Mouse (Mus musculus) C2C12 (cell line): ENCODE results near the gene Dab2.

ENCODE experiments used
- CEBPB ChIP-seq: IDR thresholded peaks from one replicate; pipeline ENCODE4 v1.6.1; 2011; ENCODE audit warnings: low read depth, mild to moderate bottlenecking, control low read depth, moderate library complexity
- CTCF ChIP-seq: IDR thresholded peaks from one replicate; pipeline ENCODE4 v1.5.1; 2011; ENCODE audit not compliant: control insufficient read depth, insufficient read depth, insufficient read length
- MAX ChIP-seq: IDR thresholded peaks from one replicate; pipeline ENCODE4 v1.6.1; 2011; ENCODE audit warnings: mild to moderate bottlenecking, control low read depth
- USF1 ChIP-seq: IDR thresholded peaks from one replicate; pipeline ENCODE4 v1.6.1; 2011; ENCODE audit warnings: low read depth, mild to moderate bottlenecking, control low read depth, moderate library complexity

DNA sequence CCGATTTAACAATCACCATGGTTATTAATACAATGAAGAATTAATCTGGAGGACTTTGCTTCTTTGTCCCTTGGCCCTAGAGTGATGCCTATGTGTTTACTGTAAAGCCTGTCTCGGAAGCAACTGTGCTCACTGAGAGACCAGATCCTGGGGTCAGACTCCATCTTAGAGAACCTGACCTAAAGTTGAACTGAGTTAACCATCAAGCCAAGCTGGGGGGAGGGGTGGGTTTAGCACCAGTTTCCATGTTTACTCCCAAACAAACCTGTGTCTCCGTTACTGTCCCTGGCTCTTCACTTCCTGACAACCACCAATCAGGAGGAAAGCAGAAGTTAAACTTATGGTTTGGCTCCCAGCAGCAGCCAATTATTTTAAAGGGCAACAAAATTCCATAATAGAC is 184.0 kb downstream of the Dab2 start:
- TF ChIP-seq CTCF (no peak), MAX (no peak), CEBPB (no peak), USF1 (no peak)
